Mouse (Mus musculus): ENCODE data around the gene Ccdc125.

The Ccdc125 gene

GRCm38 (mm10) chr13:100669291-100670022 is at the start of gene Ccdc125:
Ccdc125 (plus strand) TSS chr13:100669717.
- DNase-seq = no peak

- DNase-seq = no peak
Observed at GRCm38 (mm10) chr13:100622241-100622640, 47.3 kb upstream of the Ccdc125 start.

GRCm38 (mm10) chr13:100634106-100634691 is 35.3 kb upstream of the Ccdc125 start:
- DNase-seq = no peak

- no peak for DNase-seq
Observed at GRCm38 (mm10) chr13:100642471-100643209, 26.9 kb upstream of the Ccdc125 start.

GRCm38 (mm10) chr13:100648223-100648622 is 21.3 kb upstream of the Ccdc125 start:
- no peak for DNase-seq

- DNase-seq = peak; percentile 93
Observed at GRCm38 (mm10) chr13:100650550-100651438, 18.7 kb upstream of the Ccdc125 start, which contains the start of the genes Ak6 and Rad17. Ak6 (plus strand) TSS chr13:100650979. Rad17 (minus strand) TSS chr13:100651051.

GRCm38 (mm10) chr13:100651439-100652186 is 17.9 kb upstream of the Ccdc125 start, which contains the start of gene Taf9:
Taf9 (plus strand) TSS chr13:100651579.
- DNase-seq = no peak

- DNase-seq = no peak
Observed at GRCm38 (mm10) chr13:100658091-100658490, 11.4 kb upstream of the Ccdc125 start.

- no peak for DNase-seq
Observed at GRCm38 (mm10) chr13:100659864-100660456, 9.6 kb upstream of the Ccdc125 start.

- no peak for DNase-seq
Observed at GRCm38 (mm10) chr13:100670181-100670741, 744 bp downstream of the Ccdc125 start.

GRCm38 (mm10) chr13:100675936-100676635 is 6.6 kb downstream of the Ccdc125 start:
- no peak for DNase-seq

GRCm38 (mm10) chr13:100681615-100682014 is 12.1 kb downstream of the Ccdc125 start:
- DNase-seq = no peak

GRCm38 (mm10) chr13:100682837-100683236 is 13.3 kb downstream of the Ccdc125 start:
- DNase-seq = no peak

GRCm38 (mm10) chr13:100684355-100684754 is 14.8 kb downstream of the Ccdc125 start:
- no peak for DNase-seq

- DNase-seq = no peak
Observed at GRCm38 (mm10) chr13:100687513-100687912, 18.0 kb downstream of the Ccdc125 start.

- DNase-seq = no peak
Observed at GRCm38 (mm10) chr13:100697541-100697940, 28.0 kb downstream of the Ccdc125 start.

GRCm38 (mm10) chr13:100698866-100699265 is 29.3 kb downstream of the Ccdc125 start:
- no peak for DNase-seq

GRCm38 (mm10) chr13:100703468-100703867 is 34.0 kb downstream of the Ccdc125 start:
- DNase-seq = no peak

- DNase-seq = no peak
Observed at GRCm38 (mm10) chr13:100706206-100706605, 36.7 kb downstream of the Ccdc125 start.

- no peak for DNase-seq
Observed at GRCm38 (mm10) chr13:100715467-100715866, 46.0 kb downstream of the Ccdc125 start.
